8 mouse cellular contexts compared by ENCODE assay signal in genomic region chr1:69106322-69106761, GRCm38 (mm10). TPM values are rescaled to one million over a fixed set of nuclear protein-coding genes. Genes with fewer than 3 reads are reported as not detected.
A peak's percentile ranks its signal among the peaks of the same experiment; 100 is the strongest.
DNase-seq lines count a peak whose midpoint lies in the region; ATAC-seq and TF ChIP-seq lines count a peak whose summit lies in the region.

No protein-coding gene starts in this region.

- TF ChIP-seq EP300 in ES-Bruce4 (IDR thresholded peaks at IDR 0.05; ENCODE audit: insufficient read depth, low read depth, low read length): no peak

- H3K4me3 ChIP-seq in ES-Bruce4 (ENCODE audit: low read depth, low read length): peak overlapping the region; percentile 75
- H3K4me3 ChIP-seq in forebrain, embryonic 10.5 days: peak overlapping the region; percentile 79
- peak overlapping the region; percentile 73 for H3K4me3 ChIP-seq in hindbrain, embryonic 16.5 days (ENCODE audit: low read length)
- H3K4me3 ChIP-seq in midbrain, embryonic 10.5 days: peak overlapping the region; percentile 89

- H3K36me3 ChIP-seq in ES-Bruce4 (ENCODE audit: control insufficient read depth, insufficient read depth, low read length, poor library complexity, severe bottlenecking): no peaks in the 10 kb centered on the region
- H3K36me3 ChIP-seq in forebrain, embryonic 10.5 days (replicated peaks): no peaks in the 10 kb centered on the region
- H3K36me3 ChIP-seq in hindbrain, embryonic 16.5 days (ENCODE audit: control insufficient read depth, insufficient read depth, low read length): no peaks in the 10 kb centered on the region
- no peaks in the 10 kb centered on the region for H3K36me3 ChIP-seq in midbrain, embryonic 10.5 days

- peak; percentile 32 for ATAC-seq in hindbrain, embryonic 16.5 days

- intact Hi-C loops in left cerebral cortex, postnatal 36 days (cut with DNase I): no loop called here

- no peaks in the 10 kb centered on the region for H3K4me1 ChIP-seq in ES-Bruce4 (ENCODE audit: control insufficient read depth, insufficient read depth, low read length)
- H3K4me1 ChIP-seq in forebrain, embryonic 10.5 days: peaks cover 48% of the 10 kb centered on the region
- H3K4me1 ChIP-seq in hindbrain, embryonic 16.5 days (ENCODE audit: control insufficient read depth, insufficient read depth, low read depth, low read length): peaks cover 5% of the 10 kb centered on the region; the same call in 1 of the 2 replicates
- H3K4me1 ChIP-seq in midbrain, embryonic 10.5 days: peaks cover 47% of the 10 kb centered on the region

- H3K27ac ChIP-seq in ES-Bruce4 (ENCODE audit: insufficient read depth, low read length): no peak overlapping the region
- H3K27ac ChIP-seq in forebrain, embryonic 10.5 days: peak overlapping the region; percentile 86
- H3K27ac ChIP-seq in hindbrain, embryonic 16.5 days (ENCODE audit: low read depth, low read length): peak overlapping the region; percentile 82
- H3K27ac ChIP-seq in midbrain, embryonic 10.5 days (replicated peaks): peak overlapping the region; percentile 93

- peak; percentile 55 for DNase-seq in brain, adult 2 months (ENCODE audit: low read depth, low spot score)
- DNase-seq in forebrain, embryonic 10.5 days (ENCODE audit: extremely low spot score, low spot score): peak; percentile 49
- peak; percentile 16 to 20 for DNase-seq in left cerebral cortex, postnatal 36 days (ENCODE audit: low spot score in 2 of 2)
- DNase-seq in midbrain, embryonic 10.5 days (ENCODE audit: low spot score): no peak
- peak; percentile 14 for DNase-seq in urinary bladder, postnatal 25 days (ENCODE audit: low spot score)
- DNase-seq in thymus, postnatal 36 days: no peak

- 0% methylated on average over 24 of the region's 24 CpGs for WGBS in forebrain, embryonic 10.5 days
- WGBS in hindbrain, embryonic 16.5 days: under 1% methylated on average over 24 of the region's 24 CpGs
- 0% methylated on average over 24 of the region's 24 CpGs for WGBS in midbrain, embryonic 10.5 days

- peaks cover 16% of the 10 kb centered on the region for H3K27me3 ChIP-seq in ES-Bruce4 (ENCODE audit: control insufficient read depth, insufficient read depth, low read length, poor library complexity, severe bottlenecking)
- H3K27me3 ChIP-seq in forebrain, embryonic 10.5 days (ENCODE audit: poor library complexity, severe bottlenecking): peaks cover 92% of the 10 kb centered on the region
- H3K27me3 ChIP-seq in hindbrain, embryonic 16.5 days (replicated peaks; ENCODE audit: control insufficient read depth, insufficient read depth, low read length): no peaks in the 10 kb centered on the region
- H3K27me3 ChIP-seq in midbrain, embryonic 10.5 days (ENCODE audit: low read depth, poor library complexity, severe bottlenecking): peaks cover 31% of the 10 kb centered on the region

- H3K9ac ChIP-seq in ES-Bruce4 (ENCODE audit: low read depth, poor library complexity, severe bottlenecking): peak overlapping the region; percentile 3; the same call in 1 of the 2 replicates
- peak overlapping the region; percentile 85 for H3K9ac ChIP-seq in hindbrain, embryonic 16.5 days (ENCODE audit: low read depth, low read length)

- no peak for TF ChIP-seq CTCF in ES-Bruce4 (IDR thresholded peaks at IDR 0.05; ENCODE audit: low read depth, low read length)

- TF ChIP-seq POLR2A in ES-Bruce4 (IDR thresholded peaks at IDR 0.05; ENCODE audit: insufficient read depth, low read length): no peak

- peak overlapping the region; percentile 91 for H3K4me2 ChIP-seq in hindbrain, embryonic 16.5 days (ENCODE audit: low read length)

- no peaks in the 10 kb centered on the region for H3K9me3 ChIP-seq in ES-Bruce4 (replicated peaks; ENCODE audit: control insufficient read depth, insufficient read depth, low read length, poor library complexity, severe bottlenecking)
- no peaks in the 10 kb centered on the region for H3K9me3 ChIP-seq in forebrain, embryonic 10.5 days
- no peaks in the 10 kb centered on the region for H3K9me3 ChIP-seq in hindbrain, embryonic 16.5 days (ENCODE audit: control insufficient read depth, low read length)
- H3K9me3 ChIP-seq in midbrain, embryonic 10.5 days (replicated peaks): no peaks in the 10 kb centered on the region

RNA-seq across cellular contexts. Expression of gene Erbb4, which starts 1.5 kb away (rescaled TPM):
- 0.88 and 0.90 TPM in 2 replicates for polyA plus RNA-seq in ES-Bruce4 (2011; ENCODE audit: insufficient read depth, insufficient read length, low read depth, missing spikeins)
- 2.2 and 2.4 TPM in 2 replicates for polyA plus RNA-seq in forebrain, embryonic 10.5 days (2016; fragmentation: Nextera tagmentation; extraction: Ambion mirVana)
- 12.4 and 14.7 TPM in 2 replicates for polyA plus RNA-seq in hindbrain, embryonic 16.5 days (2015; fragmentation: Nextera tagmentation; extraction: Ambion mirVana)
- total RNA-seq in left cerebral cortex, postnatal 36 days (2021): 10 to 100 TPM; 54.6 to 64.0 TPM
- 3.4 and 6.1 TPM in 2 replicates for polyA plus RNA-seq in midbrain, embryonic 10.5 days (2016; fragmentation: Nextera tagmentation; extraction: Ambion mirVana)

Comparison
In these comparisons a context has a peak if more than half of its experiments do, and no peak if none do; other contexts are left out.
1. DNase-seq: peak in brain, adult 2 months (single experiment), forebrain, embryonic 10.5 days (single experiment), left cerebral cortex, postnatal 36 days (2 of 2) and urinary bladder, postnatal 25 days (single experiment); none in midbrain, embryonic 10.5 days (single experiment) and thymus, postnatal 36 days (0 of 2).
2. Peak in every context shown above with its lines, with median percentiles within 50 percentile points of each other: H3K4me3 ChIP-seq.